Mouse (Mus musculus) forebrain, embryonic 11.5 days (tissue): ENCODE measurements at regions not wholly inside any gene's neighbourhood (a gene's known extent, or its start where the extent isn't known, plus 50 kb on each side); places are given as distances from the start of the nearest gene placed in this dataset.

Experiments
- ATAC-seq: fragments of 200-750 bp; cut with Nextera tagmentation; replicated peaks from 2 replicates; pipeline ENCODE4 v1.8.0; 2017; ENCODE audit warnings: moderate TSS enrichment; ENCODE audit not compliant: low FRiP score
- DNase-seq: peaks from one replicate; pipeline ENCODE4 v3.0.0-alpha.2; 2017; ENCODE audit warnings: low spot score
- H3K27ac ChIP-seq: fragments of 300-500 bp; sonication (generic); 2 replicates; pipeline ENCODE4 v1.5.1; 2014; ENCODE audit warnings: low read depth, low read length
- H3K27me3 ChIP-seq: fragments of 300-500 bp; sonication (generic); 2 replicates; pipeline ENCODE4 v1.6.1; 2014; ENCODE audit warnings: mild to moderate bottlenecking, low read length, mixed read lengths; ENCODE audit not compliant: control insufficient read depth, insufficient read depth
- H3K36me3 ChIP-seq: fragments of 300-500 bp; sonication (generic); 2 replicates; pipeline ENCODE4 v1.6.1; 2014; ENCODE audit warnings: mild to moderate bottlenecking, low read length, moderate library complexity, mixed read lengths; ENCODE audit not compliant: control insufficient read depth, insufficient read depth
- H3K4me1 ChIP-seq: fragments of 300-500 bp; sonication (generic); replicated peaks from 2 replicates; pipeline ENCODE4 v1.6.1; 2014; ENCODE audit warnings: low read length, mixed read lengths; ENCODE audit not compliant: control insufficient read depth, insufficient read depth
- H3K4me2 ChIP-seq: fragments of 300-500 bp; sonication (generic); 2 replicates; pipeline ENCODE4 v1.6.1; 2014; ENCODE audit warnings: low read depth, mild to moderate bottlenecking, low read length, moderate library complexity, mixed read lengths; ENCODE audit not compliant: severe bottlenecking
- H3K4me3 ChIP-seq: fragments of 300-500 bp; sonication (generic); 2 replicates; pipeline ENCODE4 v1.5.1; 2014; ENCODE audit warnings: low read depth, low read length
- H3K9ac ChIP-seq: fragments of 300-500 bp; sonication (generic); 2 replicates; pipeline ENCODE4 v1.6.1; 2014; ENCODE audit warnings: low read length
- H3K9me3 ChIP-seq: fragments of 300-500 bp; sonication (generic); 2 replicates; pipeline ENCODE4 v1.6.1; 2016; ENCODE audit warnings: low read length, mixed read lengths; ENCODE audit not compliant: control insufficient read depth
- WGBS: fragments of 180-500 bp; shearing (Covaris S2); extraction: QIAGEN DNeasy Blood & Tissue Kit; methylation state at CpG from one replicate; pipeline ENCODE4 v1.1.7; 2014; 5-methylcytosine and 5-hydroxymethylcytosine counted together

- no peaks in the 10 kb centered on the region for H3K27me3 ChIP-seq
- no peak overlapping the region for H3K4me2 ChIP-seq
- H3K36me3 ChIP-seq: no peaks in the 10 kb centered on the region
- H3K27ac ChIP-seq: no peak overlapping the region
- ATAC-seq: no peak
- no peak overlapping the region for H3K4me3 ChIP-seq
- 75% methylated on average over 4 of the region's 4 CpGs for WGBS
- no peaks in the 10 kb centered on the region for H3K9me3 ChIP-seq
- no peak overlapping the region for H3K9ac ChIP-seq
- no peak for DNase-seq
- no peaks in the 10 kb centered on the region for H3K4me1 ChIP-seq
These were observed 712.2 kb downstream of the Slc4a3 start for GRCm38 (mm10) chr1:76258217-76258616.

GRCm38 (mm10) chr1:76276148-76276547 lies 730.1 kb downstream of the Slc4a3 start:
- WGBS: 62% methylated on average over 7 of the region's 7 CpGs
- H3K27ac ChIP-seq: no peak overlapping the region
- H3K4me2 ChIP-seq: no peak overlapping the region
- H3K4me1 ChIP-seq: no peaks in the 10 kb centered on the region
- DNase-seq (no peak), ATAC-seq (no peak)
- no peaks in the 10 kb centered on the region for H3K36me3 ChIP-seq
- no peak overlapping the region for H3K4me3 ChIP-seq
- no peaks in the 10 kb centered on the region for H3K27me3 ChIP-seq
- no peak overlapping the region for H3K9ac ChIP-seq
- no peaks in the 10 kb centered on the region for H3K9me3 ChIP-seq

GRCm38 (mm10) chr1:76276624-76277023 lies 730.6 kb downstream of the Slc4a3 start:
- no peaks in the 10 kb centered on the region for H3K36me3 ChIP-seq
- DNase-seq (no peak), ATAC-seq (no peak)
- H3K27me3 ChIP-seq: no peaks in the 10 kb centered on the region
- no peak overlapping the region for H3K4me2 ChIP-seq
- H3K27ac ChIP-seq: no peak overlapping the region
- WGBS: 76% methylated on average over 3 of the region's 3 CpGs
- no peak overlapping the region for H3K4me3 ChIP-seq
- H3K9me3 ChIP-seq: no peaks in the 10 kb centered on the region
- no peak overlapping the region for H3K9ac ChIP-seq
- H3K4me1 ChIP-seq: no peaks in the 10 kb centered on the region

- DNase-seq (no peak), ATAC-seq (no peak)
- H3K9ac ChIP-seq: no peak overlapping the region
- 63% methylated on average over 3 of the region's 3 CpGs for WGBS
- H3K36me3 ChIP-seq: no peaks in the 10 kb centered on the region
- H3K4me2 ChIP-seq: no peak overlapping the region
- no peak overlapping the region for H3K27ac ChIP-seq
- H3K27me3 ChIP-seq: no peaks in the 10 kb centered on the region
- H3K4me1 ChIP-seq: no peaks in the 10 kb centered on the region
- no peaks in the 10 kb centered on the region for H3K9me3 ChIP-seq
- H3K4me3 ChIP-seq: no peak overlapping the region
These were observed 737.3 kb downstream of the Slc4a3 start for GRCm38 (mm10) chr1:76283322-76283721.

GRCm38 (mm10) chr1:76322943-76323559 lies 777.0 kb downstream of the Slc4a3 start:
- H3K9me3 ChIP-seq: no peaks in the 10 kb centered on the region
- no peaks in the 10 kb centered on the region for H3K4me1 ChIP-seq
- H3K9ac ChIP-seq: no peak overlapping the region
- no peak for DNase-seq
- WGBS: 86% methylated on average over 4 of the region's 4 CpGs
- no peak overlapping the region for H3K27ac ChIP-seq
- no peaks in the 10 kb centered on the region for H3K36me3 ChIP-seq
- H3K4me2 ChIP-seq: no peak overlapping the region
- H3K4me3 ChIP-seq: no peak overlapping the region
- ATAC-seq: no peak
- H3K27me3 ChIP-seq: no peaks in the 10 kb centered on the region

- 72% methylated on average over 4 of the region's 4 CpGs for WGBS
- no peaks in the 10 kb centered on the region for H3K36me3 ChIP-seq
- no peaks in the 10 kb centered on the region for H3K27me3 ChIP-seq
- H3K27ac ChIP-seq: no peak overlapping the region
- ATAC-seq (no peak), DNase-seq (no peak)
- H3K9me3 ChIP-seq: no peaks in the 10 kb centered on the region
- H3K4me1 ChIP-seq: no peaks in the 10 kb centered on the region
- no peak overlapping the region for H3K9ac ChIP-seq
- H3K4me3 ChIP-seq: no peak overlapping the region
- no peak overlapping the region for H3K4me2 ChIP-seq
These were observed 777.5 kb downstream of the Slc4a3 start for GRCm38 (mm10) chr1:76323592-76323991.

- H3K27ac ChIP-seq: no peak overlapping the region
- no peaks in the 10 kb centered on the region for H3K36me3 ChIP-seq
- ATAC-seq (no peak), DNase-seq (no peak)
- H3K4me3 ChIP-seq: no peak overlapping the region
- H3K9ac ChIP-seq: no peak overlapping the region
- no peaks in the 10 kb centered on the region for H3K27me3 ChIP-seq
- no peak overlapping the region for H3K4me2 ChIP-seq
- no peaks in the 10 kb centered on the region for H3K4me1 ChIP-seq
- H3K9me3 ChIP-seq: no peaks in the 10 kb centered on the region
These were observed 789.9 kb downstream of the Slc4a3 start for GRCm38 (mm10) chr1:76336011-76336410.

GRCm38 (mm10) chr1:76362106-76362505 lies 816.0 kb downstream of the Slc4a3 start:
- no peak overlapping the region for H3K9ac ChIP-seq
- no peaks in the 10 kb centered on the region for H3K36me3 ChIP-seq
- no peak overlapping the region for H3K4me3 ChIP-seq
- no peak for ATAC-seq
- DNase-seq: no peak
- no peaks in the 10 kb centered on the region for H3K4me1 ChIP-seq
- no peak overlapping the region for H3K4me2 ChIP-seq
- H3K27me3 ChIP-seq: no peaks in the 10 kb centered on the region
- H3K27ac ChIP-seq: no peak overlapping the region
- no peaks in the 10 kb centered on the region for H3K9me3 ChIP-seq
- WGBS: 59% methylated on average over 8 of the region's 8 CpGs

GRCm38 (mm10) chr1:76373931-76374330 lies 827.9 kb downstream of the Slc4a3 start:
- Histone ChIP-seq H3K36me3 (no peaks in the 10 kb centered on the region), H3K4me1 (no peaks in the 10 kb centered on the region), H3K27ac (no peak overlapping the region), H3K27me3 (no peaks in the 10 kb centered on the region), H3K9me3 (no peaks in the 10 kb centered on the region), H3K4me2 (no peak overlapping the region), H3K9ac (no peak overlapping the region), H3K4me3 (no peak overlapping the region)
- ATAC-seq: no peak
- DNase-seq: no peak
- whole genome bisulfite sequencing: 76% methylated on average over 2 of the region's 2 CpGs
